Mouse (Mus musculus) gastrocnemius, postnatal 36 days (tissue): Measurements from ENCODE around the gene Kdm7a. TPM values are rescaled to one million over a fixed set of nuclear protein-coding genes. Genes with fewer than 3 reads are reported as not detected.
A peak's percentile ranks its signal among the peaks of the same experiment; 100 is the strongest.

ENCODE experiments used
- DNase-seq, 2 experiments: peaks; one replicate each; pipeline ENCODE4 v3.0.0; 2022
- intact Hi-C: fragments of 180-260 bp; cut with DNase I; formaldehyde crosslinking; loops from one replicate; pipeline ENCODE4 v1.15.1; 2025
- long read RNA-seq, 2 experiments: library from polyadenylated mRNA; stranded (forward); transcript quantifications; one replicate each; pipeline ENCODE4 v2.0.0; 2021
- total RNA-seq, 2 experiments: library from RNA; stranded (reverse); gene quantifications; 2 replicates each; pipeline ENCODE4 v1.2.3; 2021

Kdm7a gene
- 10 to 100 TPM; 19.8 to 20.3 TPM for total RNA-seq
- long read RNA-seq, experiment 1, partial matches to known transcripts: 0 of 17 reads
- long read RNA-seq, experiment 1, other reads (novel, unspliced or antisense): 17 of 17 reads
- long read RNA-seq, experiment 2, full-length matches to known transcripts: 3 of 44 reads
- long read RNA-seq, experiment 2, partial matches to known transcripts: 0 of 44 reads
- long read RNA-seq, experiment 2, other reads (novel, unspliced or antisense): 41 of 44 reads

DNA sequence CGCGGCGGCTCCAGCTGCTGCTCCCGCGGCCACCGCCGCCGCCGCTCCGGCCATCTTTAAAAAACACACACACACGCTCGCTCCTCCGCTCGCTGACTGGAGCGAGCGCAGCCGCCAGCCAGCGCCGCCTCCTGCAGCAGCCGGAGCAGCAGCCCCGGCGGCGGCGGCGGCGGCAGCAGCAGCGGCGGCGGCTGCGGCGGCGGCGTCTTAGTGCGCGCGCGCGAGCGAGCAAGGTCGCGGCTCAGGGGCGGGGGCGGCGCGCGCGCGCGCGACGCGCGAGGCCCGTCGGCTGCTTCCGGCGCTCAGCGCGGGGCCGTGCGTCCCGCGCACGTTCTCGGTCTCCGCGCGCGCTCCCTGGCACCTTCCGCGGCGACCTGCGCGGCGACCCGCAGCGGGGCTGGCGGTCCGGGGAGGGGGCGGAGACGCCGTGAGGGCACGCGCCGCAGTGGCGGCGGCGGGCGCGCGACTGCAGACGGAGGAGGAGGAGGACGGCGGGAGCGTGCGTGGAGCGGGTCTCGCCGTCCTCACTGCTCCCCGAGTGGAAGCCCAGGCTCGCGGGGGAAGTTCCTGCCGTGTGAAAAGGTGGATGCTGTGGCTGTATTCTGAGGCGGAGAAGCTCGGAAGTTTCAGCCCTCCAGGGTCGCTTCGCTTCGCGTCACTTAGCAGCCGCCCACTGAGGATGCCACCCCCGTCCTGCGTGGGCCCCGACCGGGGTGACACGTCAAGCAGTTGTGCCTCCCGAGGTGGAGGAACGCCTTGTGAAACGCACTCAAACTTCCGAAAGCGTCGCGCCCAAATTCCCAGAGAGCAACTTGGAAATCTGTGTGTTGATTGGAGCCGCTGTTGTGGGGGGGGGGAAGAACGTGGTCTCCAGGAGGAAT lies at the start of gene Kdm7a:
Kdm7a (minus strand) TSS at position 209 of the 881 bp plus-strand sequence.
- intact Hi-C loops: loop anchor here (2.0 to 5.0 kb wide), 2 partner anchors 112 to 135 kb away; no protein-coding TSS in a partner anchor
- peak; percentile 78 to 80 for DNase-seq

DNA sequence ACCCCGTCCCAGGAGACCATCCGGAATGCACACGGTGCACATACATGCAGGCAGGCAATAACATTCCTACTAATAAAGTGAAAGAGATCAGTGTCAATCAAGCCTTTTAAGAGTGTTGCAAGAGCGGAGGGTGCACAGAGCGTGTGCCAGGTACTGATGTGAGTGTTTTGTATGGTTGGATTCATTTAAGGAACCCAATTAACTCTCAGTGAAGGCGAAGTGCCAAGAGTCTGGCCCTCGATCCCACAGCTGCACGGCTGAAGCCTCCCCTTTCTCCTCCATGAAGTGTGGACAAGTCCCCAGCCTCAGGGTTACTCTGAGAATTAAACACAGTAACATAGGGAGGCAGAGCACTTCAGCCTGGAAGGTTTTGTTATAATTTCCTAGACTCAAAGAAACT lies 48.7 kb upstream of the Kdm7a start:
- intact Hi-C loops: no loop called here

GRCm38 (mm10) chr6:39250055-39250454 lies 43.5 kb upstream of the Kdm7a start:
- intact Hi-C loops: no loop called here
- DNase-seq: no peak

More for the DNA sequence above, 48.7 kb upstream of the Kdm7a start:
- DNase-seq: no peak

- no peak for DNase-seq
Measured at GRCm38 (mm10) chr6:39249176-39249770, 42.7 kb upstream of the Kdm7a start.

DNA sequence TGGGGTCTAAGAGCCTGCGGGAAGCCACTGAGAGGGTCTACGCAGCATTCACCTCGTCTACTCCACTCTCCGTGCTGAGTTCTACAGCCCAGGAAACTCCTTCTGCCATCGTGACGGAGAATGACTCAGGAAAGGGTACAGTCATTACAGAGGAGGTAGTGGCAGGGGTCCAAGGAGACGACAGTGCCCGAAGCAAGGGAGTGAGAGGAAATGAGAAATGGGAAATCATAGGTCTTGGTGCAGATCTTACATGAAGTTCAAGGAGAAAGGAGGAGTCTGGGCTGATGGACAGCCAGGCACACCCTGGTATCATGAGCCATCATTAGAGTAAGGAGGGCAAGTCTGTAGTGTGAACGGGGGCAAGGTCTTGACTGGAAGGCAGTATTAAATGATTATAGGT lies 37.5 kb upstream of the Kdm7a start:
- DNase-seq: no peak
- intact Hi-C loops: no loop called here

More at GRCm38 (mm10) chr6:39249176-39249770, 42.7 kb upstream of the Kdm7a start:
- intact Hi-C loops: no loop called here

GRCm38 (mm10) chr6:39243511-39243961 lies 36.9 kb upstream of the Kdm7a start:
- peak in 1 of 2 experiments; percentile 34 for DNase-seq

GRCm38 (mm10) chr6:39242718-39243471 lies 36.3 kb upstream of the Kdm7a start:
- peak; percentile 55 to 73 for DNase-seq
- intact Hi-C loops: no loop called here

More at GRCm38 (mm10) chr6:39243511-39243961, 36.9 kb upstream of the Kdm7a start:
- intact Hi-C loops: no loop called here

GRCm38 (mm10) chr6:39241421-39241891 lies 34.9 kb upstream of the Kdm7a start:
- intact Hi-C loops: no loop called here
- no peak for DNase-seq

GRCm38 (mm10) chr6:39240956-39241355 lies 34.4 kb upstream of the Kdm7a start:
- no peak for DNase-seq
- intact Hi-C loops: no loop called here

DNA sequence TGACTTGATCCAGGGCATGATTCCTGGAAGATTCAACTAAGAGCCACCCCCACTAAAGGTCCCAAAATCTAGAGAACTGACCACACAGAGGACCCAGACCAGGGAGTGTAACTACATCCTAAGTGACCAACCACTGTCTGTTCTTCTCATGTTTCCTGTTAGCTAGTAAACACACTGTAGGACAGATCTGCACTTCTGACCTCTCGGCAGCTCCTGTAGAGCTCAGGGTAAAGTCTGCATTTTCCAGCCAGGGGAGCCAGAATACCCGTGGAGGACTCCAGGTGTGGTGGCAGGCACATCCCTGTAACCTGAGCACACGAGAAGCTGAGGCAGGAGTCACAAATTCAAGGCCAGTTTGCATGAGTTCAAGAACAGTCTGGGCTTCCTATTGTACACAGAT lies 31.3 kb upstream of the Kdm7a start:
- intact Hi-C loops: no loop called here
- no peak for DNase-seq

GRCm38 (mm10) chr6:39232617-39233016 lies 26.0 kb upstream of the Kdm7a start:
- intact Hi-C loops: no loop called here

DNA sequence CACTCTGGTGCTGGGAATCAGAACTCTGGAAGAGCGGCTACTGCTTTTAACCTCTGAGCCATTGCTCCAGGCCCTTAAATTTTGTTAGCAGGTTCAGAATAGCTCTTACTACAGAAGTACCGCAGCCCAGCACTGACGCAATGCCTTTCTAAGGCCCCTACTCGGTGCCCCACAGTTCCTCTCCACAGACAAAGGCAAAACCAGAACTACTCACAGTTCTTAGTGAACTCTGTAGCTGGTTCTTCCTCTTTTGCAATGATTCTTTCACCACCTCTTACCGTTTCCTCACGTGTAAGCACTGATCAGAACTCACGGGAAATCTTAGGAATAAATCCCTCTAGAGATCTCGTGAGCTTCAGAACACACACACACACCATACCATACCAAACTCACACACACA lies 24.1 kb upstream of the Kdm7a start:
- no peak for DNase-seq
- intact Hi-C loops: no loop called here

More at GRCm38 (mm10) chr6:39232617-39233016, 26.0 kb upstream of the Kdm7a start:
- DNase-seq: no peak

DNA sequence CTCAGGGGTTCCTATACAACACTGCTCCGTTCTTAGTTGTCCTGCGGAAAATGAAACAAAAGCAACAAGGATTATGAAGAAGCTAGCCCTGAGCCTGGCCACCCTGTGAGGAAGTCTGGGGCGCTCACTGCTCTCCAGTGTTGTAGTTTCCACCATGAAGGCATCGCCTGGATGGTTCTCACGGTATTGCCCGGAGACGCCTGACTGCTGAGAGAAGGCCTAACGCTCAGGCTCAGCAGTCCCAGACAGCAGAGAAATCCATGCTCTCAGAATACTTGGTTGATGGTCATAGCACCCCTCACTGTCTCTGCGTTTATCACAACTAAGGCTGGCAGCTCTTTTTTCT lies 20.0 kb upstream of the Kdm7a start:
- DNase-seq: no peak
- intact Hi-C loops: no loop called here

GRCm38 (mm10) chr6:39225876-39226609 lies 19.5 kb upstream of the Kdm7a start:
- no peak for DNase-seq

DNA sequence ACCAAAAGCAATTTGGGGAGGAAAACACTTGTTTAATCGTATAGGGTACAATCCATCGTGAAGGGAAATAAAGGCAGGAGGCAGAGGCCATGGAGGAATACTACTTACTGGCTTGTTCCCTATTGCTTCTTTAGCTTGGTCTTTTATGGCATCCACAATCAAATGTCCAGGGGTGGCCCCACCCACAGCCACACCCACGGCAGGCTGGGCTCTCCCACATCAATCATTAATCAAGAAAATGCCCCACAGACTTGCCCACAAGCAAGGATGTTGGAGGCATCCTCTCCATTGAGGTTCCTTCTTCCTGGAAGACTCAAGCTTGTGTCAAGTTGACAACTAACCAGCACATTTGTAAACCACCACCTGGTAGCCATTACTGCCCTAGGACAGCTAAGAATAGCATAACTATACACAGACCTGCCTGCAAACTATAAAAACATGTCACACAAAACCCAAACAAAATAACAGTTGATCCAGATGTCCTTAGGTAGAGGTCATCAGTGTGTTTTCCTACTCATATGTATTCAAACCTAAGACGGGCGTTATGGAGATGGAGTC lies 16.8 kb upstream of the Kdm7a start:
- DNase-seq: no peak
- intact Hi-C loops: no loop called here

More at GRCm38 (mm10) chr6:39225876-39226609, 19.5 kb upstream of the Kdm7a start:
- intact Hi-C loops: no loop called here

- DNase-seq: no peak
- intact Hi-C loops: no loop called here
Measured at GRCm38 (mm10) chr6:39222487-39222886, 15.9 kb upstream of the Kdm7a start.

DNA sequence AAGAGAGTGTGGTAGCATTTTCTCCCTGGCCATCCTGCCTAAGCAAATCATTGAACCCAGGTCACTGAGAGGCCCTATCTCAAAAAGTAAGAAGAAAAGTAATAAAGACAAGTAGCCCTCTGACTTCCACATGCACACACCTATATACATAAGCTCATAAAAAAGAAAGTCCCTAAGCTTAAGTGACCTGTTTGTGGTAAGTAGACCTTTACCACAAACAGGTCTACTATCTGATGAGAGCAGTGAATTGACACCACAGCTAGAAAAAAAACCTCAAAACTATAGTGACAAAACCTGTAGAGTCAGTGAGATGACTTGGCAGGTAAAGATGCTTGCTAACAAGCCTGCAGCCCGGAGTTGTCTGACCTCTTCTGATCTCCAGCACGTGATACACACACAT lies 11.4 kb upstream of the Kdm7a start:
- intact Hi-C loops: no loop called here
- no peak for DNase-seq

DNA sequence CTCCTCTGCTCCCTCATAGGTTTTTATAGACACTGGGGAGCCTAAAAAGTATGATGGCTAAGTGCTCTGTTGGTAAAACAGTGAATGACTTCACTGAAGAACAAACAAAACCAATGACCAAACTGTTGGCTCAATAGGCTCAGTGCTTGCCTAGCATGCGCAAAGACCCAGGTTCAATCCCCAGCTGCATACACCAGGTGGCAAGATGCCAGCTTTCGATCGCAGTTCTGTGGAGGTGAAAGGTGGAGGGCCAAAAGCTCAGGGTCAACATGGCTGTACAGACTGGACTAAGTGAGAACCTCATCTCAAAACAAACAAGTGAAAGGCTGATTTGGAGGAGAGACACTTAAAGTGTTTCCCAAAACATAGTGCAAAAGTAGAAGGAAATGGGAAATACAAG lies 10.5 kb upstream of the Kdm7a start:
- no peak for DNase-seq
- intact Hi-C loops: no loop called here

DNA sequence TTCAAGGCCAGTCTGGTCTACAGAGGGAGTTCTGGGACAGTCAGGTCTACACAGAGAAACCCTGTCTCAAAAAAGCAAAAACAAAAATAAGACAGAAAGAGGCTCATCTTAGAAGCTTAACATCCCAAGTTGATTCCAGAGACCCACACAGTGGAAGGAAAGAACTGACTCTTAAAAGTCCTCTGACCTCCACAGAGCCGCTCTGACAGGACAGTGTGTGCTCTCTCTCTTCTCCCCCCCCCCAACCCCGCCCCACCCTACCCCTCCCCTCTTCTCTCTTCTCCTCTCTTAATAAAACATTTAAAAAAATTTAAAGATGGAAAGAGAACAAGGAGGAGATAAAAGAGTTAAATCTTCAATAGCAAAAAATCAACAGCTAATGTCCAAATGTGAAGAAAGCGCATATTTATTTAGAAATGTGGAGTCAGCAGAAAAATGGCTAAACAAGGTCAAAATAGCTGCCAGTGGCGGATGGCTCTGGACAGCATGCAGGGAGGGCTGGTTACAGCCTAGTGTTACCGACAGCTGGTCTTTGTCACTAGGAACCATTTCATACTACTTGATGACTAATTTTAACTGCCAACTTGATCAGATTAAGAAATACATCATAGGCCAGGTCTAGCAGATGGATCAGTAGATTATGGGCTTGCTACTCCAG lies 8.5 kb upstream of the Kdm7a start:
- DNase-seq: no peak
- intact Hi-C loops: no loop called here
